Mouse (Mus musculus) liver, embryonic 13.5 days (tissue): ENCODE measurements around the gene Mitd1. TPM values are rescaled to one million over a fixed set of nuclear protein-coding genes. Genes with fewer than 3 reads are reported as not detected.

Experiments used
- ATAC-seq: fragments of 200-750 bp; cut with Nextera tagmentation; 2 replicates; pipeline ENCODE4 v1.8.0; 2017; ENCODE audit warnings: low read depth, mild to moderate bottlenecking, moderate number of reproducible peaks, moderate library complexity
- DNase-seq: peaks from one replicate; pipeline ENCODE4 v3.0.0; 2022
- H3K27ac ChIP-seq: fragments of 300-500 bp; sonication (generic); 2 replicates; pipeline ENCODE4 v1.5.1; 2015; ENCODE audit warnings: moderate library complexity, mild to moderate bottlenecking, inconsistent platforms
- H3K27me3 ChIP-seq: fragments of 300-500 bp; sonication (generic); 2 replicates; pipeline ENCODE4 v1.6.1; 2015; ENCODE audit warnings: mild to moderate bottlenecking, inconsistent platforms
- H3K36me3 ChIP-seq: fragments of 300-500 bp; sonication (generic); 2 replicates; pipeline ENCODE4 v1.6.1; 2015; ENCODE audit warnings: mild to moderate bottlenecking, inconsistent platforms
- H3K4me1 ChIP-seq: fragments of 300-500 bp; sonication (generic); replicated peaks from 2 replicates; pipeline ENCODE4 v1.6.1; 2015; ENCODE audit warnings: inconsistent platforms
- H3K4me2 ChIP-seq: fragments of 300-500 bp; sonication (generic); 2 replicates; pipeline ENCODE4 v1.6.1; 2015; ENCODE audit warnings: inconsistent platforms, mild to moderate bottlenecking, moderate library complexity
- H3K4me3 ChIP-seq: fragments of 300-500 bp; sonication (generic); replicated peaks from 2 replicates; pipeline ENCODE4 v1.5.1; 2015; ENCODE audit warnings: mild to moderate bottlenecking, inconsistent platforms
- H3K9ac ChIP-seq: fragments of 300-500 bp; sonication (generic); 2 replicates; pipeline ENCODE4 v1.6.1; 2015; ENCODE audit warnings: mild to moderate bottlenecking, inconsistent platforms
- H3K9me3 ChIP-seq: fragments of 300-500 bp; sonication (generic); replicated peaks from 2 replicates; pipeline ENCODE4 v1.6.1; 2016; ENCODE audit warnings: inconsistent platforms
- WGBS: fragments of 180-500 bp; shearing (Covaris S2); methylation state at CpG from one replicate; pipeline ENCODE4 v1.1.7; 2015; ENCODE audit not compliant: insufficient replicate concordance; 5-methylcytosine and 5-hydroxymethylcytosine counted together
- polyA plus RNA-seq: library from polyadenylated mRNA; unstranded; fragments of >200 nt; fragmentation: Nextera tagmentation; extraction: Ambion mirVana; gene quantifications from 2 replicates; pipeline ENCODE4 v1.2.1, GENCODE M21; 2015

Mitd1 gene
- 16.0 and 22.9 TPM in 2 replicates for polyA plus RNA-seq

GRCm38 (mm10) chr1:37890025-37890652 is at the start of gene Mitd1, which contains the start of gene Mrpl30:
Gene Mitd1, minus strand, starts transcription at chr1:37890411.
Gene Mrpl30, plus strand, starts transcription at chr1:37890477.
- Histone ChIP-seq H3K4me3 (peak within 1 kb of the TSS; percentile 74), H3K4me2 (peak within 1 kb of the TSS; percentile 84), H3K27ac (peak within 1 kb of the TSS; percentile 79), H3K9ac (peak within 1 kb of the TSS; percentile 77), H3K36me3 (peaks cover 26% of the 10 kb centered on the region), H3K27me3 (no peaks in the 10 kb centered on the region), H3K9me3 (no peaks in the 10 kb centered on the region), H3K4me1 (peaks cover 50% of the 10 kb centered on the region)
- ATAC-seq: peak; percentile 89
- under 1% methylated on average over 41 of the region's 41 CpGs for WGBS
- DNase-seq: peak; percentile 80

GRCm38 (mm10) chr1:37931806-37932205 is 41.6 kb upstream of the Mitd1 start:
- no peaks in the 10 kb centered on the region for H3K36me3 ChIP-seq
- H3K4me2 ChIP-seq: no peak overlapping the region
- H3K9ac ChIP-seq: no peak overlapping the region
- no peak overlapping the region for H3K4me3 ChIP-seq
- no peaks in the 10 kb centered on the region for H3K9me3 ChIP-seq
- DNase-seq: no peak
- H3K27me3 ChIP-seq: no peaks in the 10 kb centered on the region
- 34% methylated on average over 3 of the region's 3 CpGs for WGBS
- no peak overlapping the region for H3K27ac ChIP-seq
- H3K4me1 ChIP-seq: no peaks in the 10 kb centered on the region
- no peak for ATAC-seq

GRCm38 (mm10) chr1:37925971-37926370 is 35.8 kb upstream of the Mitd1 start:
- Histone ChIP-seq H3K27ac (no peak overlapping the region), H3K9me3 (no peaks in the 10 kb centered on the region), H3K4me2 (no peak overlapping the region), H3K4me3 (no peak overlapping the region), H3K9ac (no peak overlapping the region), H3K36me3 (no peaks in the 10 kb centered on the region), H3K4me1 (no peaks in the 10 kb centered on the region), H3K27me3 (0 out of 2 replicates have a peak, but pooled peaks cover 3% of the 10 kb centered on the region)
- no peak for DNase-seq
- 58% methylated on average over 8 of the region's 8 CpGs for WGBS
- ATAC-seq: no peak

GRCm38 (mm10) chr1:37922536-37922935 is 32.3 kb upstream of the Mitd1 start:
- ATAC-seq (no peak), DNase-seq (no peak)
- 54% methylated on average over 8 of the region's 8 CpGs for WGBS
- Histone ChIP-seq H3K4me1 (no peaks in the 10 kb centered on the region), H3K4me3 (no peak overlapping the region), H3K27ac (no peak overlapping the region), H3K27me3 (0 out of 2 replicates have a peak, but pooled peaks cover 3% of the 10 kb centered on the region), H3K4me2 (no peak overlapping the region), H3K9me3 (no peaks in the 10 kb centered on the region), H3K36me3 (no peaks in the 10 kb centered on the region), H3K9ac (no peak overlapping the region)

GRCm38 (mm10) chr1:37918096-37918495 is 27.9 kb upstream of the Mitd1 start:
- H3K4me2 ChIP-seq: no peak overlapping the region
- no peak overlapping the region for H3K9ac ChIP-seq
- H3K36me3 ChIP-seq: no peaks in the 10 kb centered on the region
- H3K4me1 ChIP-seq: no peaks in the 10 kb centered on the region
- no peak for DNase-seq
- 54% methylated on average over 6 of the region's 6 CpGs for WGBS
- H3K27me3 ChIP-seq: peaks cover 1% of the 10 kb centered on the region; the same call in 1 of the 2 replicates
- no peak overlapping the region for H3K4me3 ChIP-seq
- ATAC-seq: no peak
- no peaks in the 10 kb centered on the region for H3K9me3 ChIP-seq
- no peak overlapping the region for H3K27ac ChIP-seq

- Histone ChIP-seq H3K9me3 (no peaks in the 10 kb centered on the region), H3K4me1 (no peaks in the 10 kb centered on the region), H3K4me3 (no peak overlapping the region), H3K27me3 (no peaks in the 10 kb centered on the region; the same call in 1 of the 2 replicates), H3K9ac (no peak overlapping the region), H3K36me3 (no peaks in the 10 kb centered on the region), H3K27ac (no peak overlapping the region), H3K4me2 (no peak overlapping the region)
- no peak for ATAC-seq
- no peak for DNase-seq
- 66% methylated on average over 13 of the region's 13 CpGs for WGBS
Observed at GRCm38 (mm10) chr1:37917666-37918065, 27.5 kb upstream of the Mitd1 start.

GRCm38 (mm10) chr1:37916393-37916792 is 26.2 kb upstream of the Mitd1 start, which contains the start of gene Lyg2:
Gene Lyg2, minus strand, starts transcription at chr1:37916493.
- ATAC-seq (no peak), DNase-seq (no peak)
- H3K4me1 ChIP-seq: no peaks in the 10 kb centered on the region
- WGBS: 48% methylated on average over 5 of the region's 5 CpGs
- no peaks in the 10 kb centered on the region for H3K36me3 ChIP-seq
- no peak within 1 kb of the TSS for H3K4me3 ChIP-seq
- no peak within 1 kb of the TSS for H3K9ac ChIP-seq
- no peak within 1 kb of the TSS for H3K4me2 ChIP-seq
- no peaks in the 10 kb centered on the region; the same call in 1 of the 2 replicates for H3K27me3 ChIP-seq
- no peaks in the 10 kb centered on the region for H3K9me3 ChIP-seq
- no peak within 1 kb of the TSS for H3K27ac ChIP-seq

GRCm38 (mm10) chr1:37912751-37913150 is 22.5 kb upstream of the Mitd1 start:
- WGBS: 59% methylated on average over 2 of the region's 2 CpGs
- H3K4me2 ChIP-seq: no peak overlapping the region
- H3K27me3 ChIP-seq: no peaks in the 10 kb centered on the region; the same call in 1 of the 2 replicates
- no peak for DNase-seq
- no peak overlapping the region for H3K9ac ChIP-seq
- H3K4me3 ChIP-seq: no peak overlapping the region
- no peaks in the 10 kb centered on the region for H3K4me1 ChIP-seq
- H3K36me3 ChIP-seq: no peaks in the 10 kb centered on the region
- ATAC-seq: no peak
- no peak overlapping the region for H3K27ac ChIP-seq
- no peaks in the 10 kb centered on the region for H3K9me3 ChIP-seq

- 28% methylated on average over 6 of the region's 6 CpGs for WGBS
- ATAC-seq (no peak), DNase-seq (no peak)
- Histone ChIP-seq H3K4me3 (no peak overlapping the region), H3K27ac (no peak overlapping the region), H3K36me3 (peaks cover 17% of the 10 kb centered on the region), H3K4me2 (no peak overlapping the region), H3K4me1 (no peaks in the 10 kb centered on the region), H3K27me3 (no peaks in the 10 kb centered on the region), H3K9me3 (no peaks in the 10 kb centered on the region), H3K9ac (no peak overlapping the region)
Observed at GRCm38 (mm10) chr1:37903178-37903577, 13.0 kb upstream of the Mitd1 start.

GRCm38 (mm10) chr1:37900288-37900687 is 10.1 kb upstream of the Mitd1 start:
- no peak for ATAC-seq

GRCm38 (mm10) chr1:37899816-37900215 is 9.6 kb upstream of the Mitd1 start:
- 66% methylated on average over 4 of the region's 4 CpGs for WGBS
- DNase-seq (no peak), ATAC-seq (no peak)

More at GRCm38 (mm10) chr1:37900288-37900687, 10.1 kb upstream of the Mitd1 start:
- Histone ChIP-seq H3K36me3 (peaks cover 45% of the 10 kb centered on the region), H3K4me2 (no peak overlapping the region), H3K27me3 (no peaks in the 10 kb centered on the region), H3K4me3 (no peak overlapping the region), H3K4me1 (no peaks in the 10 kb centered on the region), H3K9me3 (no peaks in the 10 kb centered on the region), H3K27ac (no peak overlapping the region), H3K9ac (no peak overlapping the region)
- WGBS: 69% methylated on average over 6 of the region's 6 CpGs
- DNase-seq: no peak

GRCm38 (mm10) chr1:37894606-37895005 is 4.4 kb upstream of the Mitd1 start:
- DNase-seq (no peak), ATAC-seq (no peak)
- Histone ChIP-seq H3K4me1 (peaks cover 16% of the 10 kb centered on the region), H3K9ac (no peak overlapping the region), H3K4me3 (no peak overlapping the region), H3K9me3 (no peaks in the 10 kb centered on the region), H3K27ac (no peak overlapping the region), H3K27me3 (no peaks in the 10 kb centered on the region), H3K36me3 (peaks cover 66% of the 10 kb centered on the region), H3K4me2 (no peak overlapping the region)

More at GRCm38 (mm10) chr1:37899816-37900215, 9.6 kb upstream of the Mitd1 start:
- H3K4me2 ChIP-seq: no peak overlapping the region
- no peaks in the 10 kb centered on the region for H3K27me3 ChIP-seq
- H3K4me1 ChIP-seq: no peaks in the 10 kb centered on the region
- peaks cover 49% of the 10 kb centered on the region for H3K36me3 ChIP-seq
- no peak overlapping the region for H3K27ac ChIP-seq
- no peak overlapping the region for H3K9ac ChIP-seq
- no peaks in the 10 kb centered on the region for H3K9me3 ChIP-seq
- H3K4me3 ChIP-seq: no peak overlapping the region
